Mouse (Mus musculus) heart, embryonic 10.5 days (tissue): ENCODE measurements around the gene Olfr747. TPM values are rescaled to one million over a fixed set of nuclear protein-coding genes. Genes with fewer than 3 reads are reported as not detected.
"Not testable (repeated sequence)": the region's sequence is repeated elsewhere in the genome, so short reads cannot be mapped to it uniquely, and the experiment has no call there.

Experiments used
- DNase-seq: peaks from one replicate; pipeline ENCODE4 v3.0.0-alpha.2; 2017; ENCODE audit warnings: low spot score
- H3K27ac ChIP-seq: fragments of 300-500 bp; sonication (generic); 2 replicates; pipeline ENCODE4 v1.5.1; 2016; ENCODE audit warnings: mild to moderate bottlenecking
- H3K27me3 ChIP-seq: fragments of 300-500 bp; sonication (generic); 2 replicates; pipeline ENCODE4 v1.6.1; 2016; ENCODE audit warnings: mild to moderate bottlenecking; ENCODE audit not compliant: poor library complexity, insufficient read depth, severe bottlenecking
- H3K36me3 ChIP-seq: fragments of 300-500 bp; sonication (generic); 2 replicates; pipeline ENCODE4 v1.6.1; 2016; ENCODE audit warnings: mild to moderate bottlenecking, moderate library complexity
- H3K4me1 ChIP-seq: fragments of 300-500 bp; sonication (generic); 2 replicates; pipeline ENCODE4 v1.6.1; 2016; ENCODE audit warnings: mild to moderate bottlenecking
- H3K4me3 ChIP-seq: fragments of 300-500 bp; sonication (generic); 2 replicates; pipeline ENCODE4 v1.5.1; 2016; ENCODE audit warnings: mild to moderate bottlenecking, moderate library complexity
- H3K9me3 ChIP-seq: fragments of 300-500 bp; sonication (generic); 2 replicates; pipeline ENCODE4 v1.6.1; 2016; ENCODE audit warnings: mild to moderate bottlenecking, moderate library complexity
- WGBS: fragments of 180-500 bp; shearing (Covaris S2); methylation state at CpG from one replicate; pipeline ENCODE4 v1.1.7; 2016; 5-methylcytosine and 5-hydroxymethylcytosine counted together
- polyA plus RNA-seq: library from polyadenylated mRNA; unstranded; fragments of >200 nt; fragmentation: Nextera tagmentation; extraction: Ambion mirVana; gene quantifications from 2 replicates; pipeline ENCODE4 v1.2.1, GENCODE M21; 2016

Gene Olfr747
- polyA plus RNA-seq: not detected in 2 replicates

DNA sequence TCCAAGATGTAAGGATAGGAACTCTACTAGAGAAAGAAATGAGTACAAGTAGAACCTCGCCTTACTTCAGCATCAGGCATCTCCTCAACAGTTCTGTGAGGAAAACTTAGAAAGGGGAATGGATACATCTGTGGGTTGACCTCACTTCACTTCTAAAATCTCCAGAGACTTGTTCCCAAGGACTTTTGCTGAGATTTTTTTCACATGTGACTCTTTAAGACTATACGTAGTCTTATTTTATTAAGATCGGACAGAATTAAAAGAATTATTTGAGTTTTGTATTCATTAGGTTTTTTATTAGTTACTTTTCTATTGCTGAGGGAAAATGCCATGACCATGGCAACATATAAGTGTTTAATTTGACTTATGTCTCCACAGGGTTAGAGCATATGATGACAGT, at the start of gene Olfr747:
Gene Olfr747, minus strand, starts transcription at position 101 of the 400 bp plus-strand sequence.
- 82% methylated on average over 3 of the region's 3 CpGs for WGBS
- DNase-seq: no peak

DNA sequence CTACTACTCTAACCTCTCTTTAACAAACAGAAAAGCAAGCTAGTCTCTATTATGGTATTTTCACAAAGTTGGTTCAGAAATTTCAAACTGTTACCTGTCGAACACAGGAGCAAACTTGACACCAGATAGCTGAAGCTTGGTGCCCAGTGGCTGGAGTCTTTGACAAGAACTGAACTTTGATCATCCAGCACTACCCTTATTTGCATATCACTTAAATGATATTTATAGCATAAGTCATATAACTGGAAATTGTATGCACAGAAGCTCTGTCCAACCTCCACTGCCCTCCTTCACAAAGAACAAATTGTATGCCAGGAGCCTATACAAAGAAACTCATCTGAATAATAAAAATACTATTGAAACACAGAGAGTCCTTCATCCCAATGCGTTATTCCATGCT, 48.6 kb upstream of the Olfr747 start:
- H3K4me1 ChIP-seq: no peaks in the 10 kb centered on the region

More for the DNA sequence above, at the start of gene Olfr747:
- Histone ChIP-seq H3K27me3 (no peaks in the 10 kb centered on the region), H3K4me1 (no peaks in the 10 kb centered on the region), H3K4me3 (no peak within 1 kb of the TSS), H3K27ac (no peak within 1 kb of the TSS), H3K36me3 (no peaks in the 10 kb centered on the region), H3K9me3 (no peaks in the 10 kb centered on the region)

DNA sequence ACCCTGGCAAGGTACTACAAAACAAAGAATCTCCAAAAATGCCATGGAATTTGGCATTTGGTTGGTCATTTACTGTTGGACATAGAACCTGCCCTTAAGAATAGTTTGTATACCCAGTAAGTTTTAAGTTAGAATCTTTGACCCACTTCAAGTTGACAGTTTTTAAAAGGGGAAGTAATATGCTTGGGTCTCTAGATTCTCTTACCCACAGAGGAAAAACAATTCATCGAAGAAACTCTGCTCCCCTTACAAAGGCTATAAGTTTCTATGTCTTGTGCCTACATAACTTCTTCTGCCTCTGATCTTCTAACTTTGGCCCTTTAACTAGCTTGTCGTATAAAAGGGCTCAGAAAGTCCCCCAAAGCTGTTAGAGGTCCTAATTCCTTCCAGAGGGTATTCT, 47.3 kb upstream of the Olfr747 start:
- H3K27me3 ChIP-seq: no peaks in the 10 kb centered on the region
- no peak for DNase-seq
- no peak overlapping the region for H3K4me3 ChIP-seq
- no peaks in the 10 kb centered on the region for H3K4me1 ChIP-seq
- H3K9me3 ChIP-seq: no peaks in the 10 kb centered on the region
- WGBS: 68% methylated on average over 2 of the region's 2 CpGs
- no peaks in the 10 kb centered on the region for H3K36me3 ChIP-seq
- no peak overlapping the region for H3K27ac ChIP-seq

More for the DNA sequence above, 48.6 kb upstream of the Olfr747 start:
- 70% methylated on average over 2 of the region's 2 CpGs for WGBS
- Histone ChIP-seq H3K4me3 (no peak overlapping the region), H3K27ac (no peak overlapping the region), H3K36me3 (no peaks in the 10 kb centered on the region), H3K9me3 (no peaks in the 10 kb centered on the region), H3K27me3 (no peaks in the 10 kb centered on the region)
- no peak for DNase-seq

DNA sequence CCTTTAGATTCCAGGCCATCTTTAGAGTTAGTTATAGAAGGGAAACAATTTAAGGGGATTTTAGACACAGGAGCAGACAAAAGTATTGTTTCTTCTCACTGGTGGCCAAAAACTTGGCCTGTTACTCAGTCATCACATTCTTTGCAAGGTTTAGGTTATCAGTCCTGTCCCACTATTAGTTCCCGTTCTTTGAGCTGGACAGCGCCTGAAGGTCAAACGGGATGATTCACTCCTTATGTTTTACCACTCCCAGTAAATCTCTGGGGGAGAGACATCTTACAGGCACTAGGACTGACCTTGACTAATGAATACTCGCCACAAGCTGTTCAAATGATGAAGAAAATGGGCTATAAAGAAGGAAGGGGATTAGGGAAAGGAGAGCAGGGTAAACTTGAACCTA, 29.4 kb upstream of the Olfr747 start:
- H3K27ac ChIP-seq, H3K36me3 ChIP-seq, H3K4me3 ChIP-seq, H3K4me1 ChIP-seq, H3K9me3 ChIP-seq, H3K27me3 ChIP-seq, DNase-seq: not testable (repeated sequence)
- 75% methylated on average over 4 of the region's 4 CpGs for WGBS

DNA sequence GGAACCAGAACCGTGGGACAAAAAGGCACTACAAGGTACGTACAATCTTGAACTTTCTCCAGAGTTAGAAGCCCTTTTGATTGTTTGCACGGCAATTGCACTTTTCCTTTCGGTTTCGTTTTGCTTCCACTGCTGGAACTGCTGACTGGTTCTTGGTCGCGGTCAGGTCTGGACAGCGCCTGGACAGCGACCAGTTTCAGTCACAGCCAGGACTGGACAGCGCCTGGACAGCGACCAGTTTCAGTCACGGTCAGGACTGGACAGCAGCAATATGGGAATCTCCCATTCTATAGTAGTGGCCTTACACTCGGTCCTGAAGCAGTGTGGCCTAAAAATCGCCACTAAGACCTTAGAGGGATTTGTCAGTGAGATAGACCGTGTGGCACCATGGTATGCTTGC, 26.9 kb upstream of the Olfr747 start:
- not testable (repeated sequence) for DNase-seq, H3K27me3 ChIP-seq, H3K36me3 ChIP-seq, H3K27ac ChIP-seq, H3K4me1 ChIP-seq, H3K9me3 ChIP-seq, H3K4me3 ChIP-seq
- 87% methylated on average over 15 of the region's 15 CpGs for WGBS

DNA sequence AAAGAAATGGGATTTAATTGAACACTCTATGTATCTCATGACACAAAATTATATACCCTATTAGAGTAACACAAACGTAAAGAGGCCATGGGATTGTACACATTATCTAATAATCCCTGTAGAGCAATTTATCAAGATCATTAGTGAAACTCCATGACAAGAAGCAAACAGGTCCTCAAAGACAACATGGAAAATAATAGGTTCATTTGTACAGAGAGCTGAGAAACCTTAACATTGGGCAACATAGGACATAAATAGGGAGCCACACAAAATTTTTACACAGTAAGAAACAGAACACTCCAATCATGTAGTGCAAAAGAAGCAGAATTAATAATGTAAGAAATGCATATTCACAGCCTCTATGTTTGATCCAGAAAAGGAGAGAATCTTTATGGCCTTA, 14.1 kb upstream of the Olfr747 start, which contains the start of gene Olfr748:
Gene Olfr748, plus strand, starts transcription at position 301 of the 400 bp plus-strand sequence.
- WGBS: 66% methylated on average over 1 of the region's 1 CpGs
- no peaks in the 10 kb centered on the region for H3K4me1 ChIP-seq

DNA sequence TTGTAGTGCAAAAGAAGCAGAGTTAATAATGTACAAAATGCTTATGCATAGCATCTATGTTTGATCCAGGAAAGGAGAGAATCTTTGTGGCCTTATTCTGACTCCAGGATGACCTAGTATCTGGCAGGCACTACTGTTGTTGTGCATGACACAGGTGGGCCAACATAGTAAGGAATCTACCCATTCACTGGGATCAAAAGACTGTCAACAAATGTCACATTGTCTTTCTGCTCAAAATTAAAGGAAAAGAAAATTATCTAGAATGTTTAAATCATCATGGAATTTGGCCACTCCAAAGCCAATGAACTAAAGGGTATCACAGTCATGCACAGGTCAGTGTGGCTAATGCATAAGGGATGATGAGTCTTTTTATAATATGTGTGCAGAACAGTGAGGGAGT, 46.2 kb downstream of the Olfr747 start, which contains the start of gene Olfr746:
Gene Olfr746, plus strand, starts transcription at position 301 of the 400 bp plus-strand sequence.
- Histone ChIP-seq H3K9me3 (no peaks in the 10 kb centered on the region), H3K36me3 (no peaks in the 10 kb centered on the region), H3K4me1 (no peaks in the 10 kb centered on the region), H3K4me3 (no peak within 1 kb of the TSS), H3K27me3 (no peaks in the 10 kb centered on the region), H3K27ac (no peak within 1 kb of the TSS)
- DNase-seq: no peak

More for the DNA sequence above, 14.1 kb upstream of the Olfr747 start, which contains the start of gene Olfr748:
- DNase-seq: no peak
- Histone ChIP-seq H3K36me3 (no peaks in the 10 kb centered on the region), H3K9me3 (no peaks in the 10 kb centered on the region), H3K4me3 (no peak within 1 kb of the TSS), H3K27me3 (no peaks in the 10 kb centered on the region), H3K27ac (no peak within 1 kb of the TSS)

DNA sequence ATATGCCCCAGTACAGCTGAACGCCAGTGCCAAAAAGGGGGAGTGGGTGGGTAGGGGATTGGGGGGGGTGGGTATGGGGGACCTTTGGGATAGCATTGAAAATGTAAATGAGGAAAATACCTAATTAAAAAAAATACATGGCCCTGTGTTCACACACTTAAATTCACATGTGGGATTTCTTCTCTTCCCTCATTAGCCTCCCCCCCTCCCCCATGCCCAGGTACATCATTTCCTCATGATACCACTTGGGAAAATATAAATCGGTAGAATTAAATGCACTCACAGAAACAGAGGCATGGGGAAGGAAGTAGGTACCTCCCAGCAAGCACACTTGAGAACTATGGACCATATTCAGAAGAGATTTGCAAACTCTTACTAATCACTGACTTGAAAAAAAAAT, 53.9 kb downstream of the Olfr747 start, which contains the start of gene Olfr745:
Gene Olfr745, plus strand, starts transcription at position 301 of the 400 bp plus-strand sequence.
- no peaks in the 10 kb centered on the region for H3K27me3 ChIP-seq
- no peak for DNase-seq
- no peak within 1 kb of the TSS for H3K27ac ChIP-seq
- WGBS: 75% methylated on average over 2 of the region's 2 CpGs
- H3K36me3 ChIP-seq: no peaks in the 10 kb centered on the region
- H3K9me3 ChIP-seq: no peaks in the 10 kb centered on the region
- H3K4me1 ChIP-seq: no peaks in the 10 kb centered on the region
- H3K4me3 ChIP-seq: no peak within 1 kb of the TSS

Other genes starting within 250 kb of the Olfr747 start
- gene Olfr740, start 247.7 kb downstream of the Olfr747 start, polyA plus RNA-seq: not detected in 2 replicates
- gene Olfr741, start 220.5 kb downstream of the Olfr747 start, polyA plus RNA-seq: not detected in 2 replicates
- gene Olfr742, start 189.6 kb downstream of the Olfr747 start, polyA plus RNA-seq: not detected in 2 replicates
- gene Olfr743, start 171.4 kb downstream of the Olfr747 start, polyA plus RNA-seq: not detected in 2 replicates
- gene Olfr744, start 78.3 kb downstream of the Olfr747 start, polyA plus RNA-seq: not detected in 2 replicates
- not detected in 2 replicates for gene Olfr745, start 53.8 kb downstream of the Olfr747 start, polyA plus RNA-seq
- gene Olfr746, start 46.1 kb downstream of the Olfr747 start, polyA plus RNA-seq: not detected in 2 replicates
- gene Olfr748, start 14.2 kb upstream of the Olfr747 start, polyA plus RNA-seq: not detected in 2 replicates
- gene Olfr749, start 51.9 kb upstream of the Olfr747 start, polyA plus RNA-seq: not detected in 2 replicates
- gene Ttc5, start 92.3 kb upstream of the Olfr747 start, polyA plus RNA-seq: 59.8 and 64.1 TPM in 2 replicates
- not detected in 2 replicates for gene Ccnb1ip1, start 114.5 kb upstream of the Olfr747 start, polyA plus RNA-seq
- gene Parp2, start 114.6 kb upstream of the Olfr747 start, polyA plus RNA-seq: 46.1 and 50.0 TPM in 2 replicates
- gene Tep1, start 177.4 kb upstream of the Olfr747 start, polyA plus RNA-seq: 4.6 and 6.2 TPM in 2 replicates
- gene Klhl33, start 204.3 kb upstream of the Olfr747 start, polyA plus RNA-seq: 0.19 TPM in 1 of 2 replicates, not detected in the other
- gene Osgep, start 231.7 kb upstream of the Olfr747 start, polyA plus RNA-seq: 132 and 145 TPM in 2 replicates
- 220 and 306 TPM in 2 replicates for gene Apex1, start 231.8 kb upstream of the Olfr747 start, polyA plus RNA-seq
- 36.1 and 44.7 TPM in 2 replicates for gene Pip4p1, start 237.7 kb upstream of the Olfr747 start, polyA plus RNA-seq
- gene Pnp, start 237.9 kb upstream of the Olfr747 start, polyA plus RNA-seq: 44.3 and 63.0 TPM in 2 replicates